Mouse (Mus musculus) liver, embryonic 14.5 days (tissue): ENCODE measurements at regions not wholly inside any gene's neighbourhood (a gene's known extent, or its start where the extent isn't known, plus 50 kb on each side); places are given as distances from the start of the nearest gene placed in this dataset.
"Not testable (repeated sequence)": the region's sequence is repeated elsewhere in the genome, so short reads cannot be mapped to it uniquely, and the experiment has no call there.

Experiments used
- ATAC-seq: fragments of 200-750 bp; cut with Nextera tagmentation; 2 replicates; pipeline ENCODE4 v1.8.0; 2017; ENCODE audit warnings: moderate number of reproducible peaks, mild to moderate bottlenecking, moderate library complexity; ENCODE audit not compliant: insufficient read depth
- DNase-seq, 3 experiments: peaks; one replicate each; pipeline ENCODE4 v3.0.0-alpha.2; 2012 to 2013; ENCODE audit warnings: low read depth in 3 of 3, low spot score in 3 of 3
- H3K27ac ChIP-seq: fragments of 300-500 bp; sonication (generic); 2 replicates; pipeline ENCODE4 v1.5.1; 2014; ENCODE audit warnings: moderate library complexity, mild to moderate bottlenecking, control low read depth, inconsistent platforms
- H3K27me3 ChIP-seq: fragments of 300-500 bp; sonication (generic); 2 replicates; pipeline ENCODE4 v1.6.1; 2014; ENCODE audit warnings: mild to moderate bottlenecking, low read length, moderate library complexity; ENCODE audit not compliant: control insufficient read depth, insufficient read depth
- H3K36me3 ChIP-seq: fragments of 300-500 bp; sonication (generic); replicated peaks from 2 replicates; pipeline ENCODE4 v1.6.1; 2014; ENCODE audit warnings: low read depth; ENCODE audit not compliant: control insufficient read depth, insufficient read depth
- H3K4me1 ChIP-seq, 2 experiments: fragments of 200-500 bp in 1 of 2; fragments of 300-500 bp in 1 of 2; sonication (generic) in 1 of 2; replicated peaks; 2 replicates each; pipeline ENCODE4 v1.6.1; 2012 to 2014; ENCODE audit warnings: antibody characterized with exemption in 1 of 2, inconsistent platforms in 1 of 2, low read length in 1 of 2; ENCODE audit not compliant: control insufficient read depth in 2 of 2, insufficient read depth in 2 of 2
- H3K4me2 ChIP-seq: fragments of 300-500 bp; sonication (generic); 2 replicates; pipeline ENCODE4 v1.6.1; 2014; ENCODE audit warnings: low read depth, mild to moderate bottlenecking, control low read depth, moderate library complexity
- H3K4me3 ChIP-seq, 2 experiments: fragments of 200-500 bp in 1 of 2; fragments of 300-500 bp in 1 of 2; sonication (generic) in 1 of 2; 2 replicates each; pipeline ENCODE4 v1.5.1; 2012 to 2014; ENCODE audit warnings: low read depth in 2 of 2, low read length in 2 of 2, mild to moderate bottlenecking in 2 of 2, control low read depth in 1 of 2, inconsistent platforms in 1 of 2, moderate library complexity in 1 of 2; ENCODE audit not compliant: insufficient read depth in 1 of 2
- H3K9ac ChIP-seq: fragments of 300-500 bp; sonication (generic); replicated peaks from 2 replicates; pipeline ENCODE4 v1.6.1; 2014; ENCODE audit warnings: mild to moderate bottlenecking, control low read depth, moderate library complexity
- H3K9me3 ChIP-seq: fragments of 300-500 bp; sonication (generic); 2 replicates; pipeline ENCODE4 v1.6.1; 2016; ENCODE audit warnings: low read length, mixed read lengths; ENCODE audit not compliant: control insufficient read depth
- CTCF ChIP-seq: IDR thresholded peaks from 2 replicates; pipeline ENCODE4 v1.5.1; 2016; ENCODE audit warnings: antibody characterized with exemption, low read depth, control low read depth
- WGBS: fragments of 180-500 bp; shearing (Covaris S2); extraction: QIAGEN DNeasy Blood & Tissue Kit; methylation state at CpG from one replicate; pipeline ENCODE4 v1.1.7; 2014; ENCODE audit not compliant: insufficient replicate concordance; 5-methylcytosine and 5-hydroxymethylcytosine counted together

DNA sequence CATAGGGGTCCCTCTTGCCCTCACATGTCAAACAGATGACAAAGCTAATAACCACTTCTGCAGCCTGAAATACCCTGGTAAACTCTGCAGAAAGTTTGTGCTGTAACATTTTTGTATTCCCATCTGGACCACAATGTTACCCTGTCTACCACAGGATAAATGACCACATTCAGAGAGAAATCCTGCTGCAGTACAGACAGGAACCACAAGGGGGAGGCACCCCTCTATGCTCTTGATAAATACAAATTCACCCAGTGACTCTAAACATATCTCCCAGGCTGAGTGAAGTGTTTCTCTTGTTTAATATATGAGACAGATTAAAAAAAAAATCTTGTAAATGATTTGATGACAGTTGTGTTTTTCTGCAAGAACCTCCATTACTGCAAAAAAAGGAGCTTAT is 853.6 kb upstream of the Olfr1507 start:
- not testable (repeated sequence) for H3K9me3 ChIP-seq, H3K27me3 ChIP-seq, H3K4me3 ChIP-seq, H3K4me2 ChIP-seq, H3K4me1 ChIP-seq, H3K27ac ChIP-seq, H3K9ac ChIP-seq, ATAC-seq, DNase-seq, H3K36me3 ChIP-seq
- TF ChIP-seq CTCF, result peak; percentile 55; the same call in 1 of the 2 replicates

DNA sequence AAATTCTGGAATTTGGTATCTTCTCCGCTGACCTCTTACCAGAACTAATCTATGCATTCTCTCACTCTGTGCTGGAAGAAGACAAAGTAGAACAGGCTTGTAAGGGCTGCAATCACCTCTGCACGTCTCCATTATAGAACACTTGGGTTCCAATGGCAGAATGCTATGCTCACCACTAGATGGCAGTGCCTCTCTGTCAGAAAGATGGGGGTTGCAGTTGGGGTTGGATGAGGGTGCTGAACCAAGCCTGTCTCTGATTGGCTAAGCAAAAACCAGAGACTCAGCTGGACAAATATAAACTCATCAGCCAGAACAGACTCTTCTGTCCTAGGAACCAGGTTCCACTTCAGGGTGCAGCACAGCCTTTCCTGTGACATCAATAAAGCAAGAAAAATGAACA is 850.0 kb upstream of the Olfr1507 start:
- not testable (repeated sequence) for DNase-seq, H3K9ac ChIP-seq, H3K27ac ChIP-seq, H3K27me3 ChIP-seq, H3K4me1 ChIP-seq, H3K4me3 ChIP-seq, H3K4me2 ChIP-seq, H3K36me3 ChIP-seq, H3K9me3 ChIP-seq
- peak; percentile 77 for TF ChIP-seq CTCF
- WGBS, result 19% methylated on average over 2 of the region's 2 CpGs
- peak; percentile 61 for ATAC-seq

DNA sequence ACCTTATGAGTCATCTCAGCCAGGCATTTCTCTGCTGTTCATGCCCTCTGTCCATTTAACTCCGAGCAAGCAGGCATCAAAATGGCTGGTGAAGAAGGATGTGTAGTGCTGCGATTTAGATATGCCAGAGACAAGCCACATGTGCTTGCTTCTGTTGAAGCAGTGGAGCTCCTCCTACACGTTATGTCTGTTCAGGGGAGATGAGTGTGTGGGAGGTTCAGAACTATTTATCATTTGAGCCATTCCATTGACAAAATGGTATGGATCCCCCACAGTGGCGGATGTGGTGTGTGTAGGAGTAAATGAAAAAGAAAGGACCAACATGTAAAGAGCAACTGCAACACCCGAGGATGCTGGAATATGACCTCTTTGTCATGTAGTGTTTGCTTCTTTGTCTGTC is 848.3 kb upstream of the Olfr1507 start:
- H3K4me1 ChIP-seq, DNase-seq, H3K27ac ChIP-seq, H3K36me3 ChIP-seq, H3K9me3 ChIP-seq, H3K4me3 ChIP-seq, H3K27me3 ChIP-seq, H3K9ac ChIP-seq, ATAC-seq, H3K4me2 ChIP-seq: not testable (repeated sequence)
- 44% methylated on average over 5 of the region's 5 CpGs for WGBS

DNA sequence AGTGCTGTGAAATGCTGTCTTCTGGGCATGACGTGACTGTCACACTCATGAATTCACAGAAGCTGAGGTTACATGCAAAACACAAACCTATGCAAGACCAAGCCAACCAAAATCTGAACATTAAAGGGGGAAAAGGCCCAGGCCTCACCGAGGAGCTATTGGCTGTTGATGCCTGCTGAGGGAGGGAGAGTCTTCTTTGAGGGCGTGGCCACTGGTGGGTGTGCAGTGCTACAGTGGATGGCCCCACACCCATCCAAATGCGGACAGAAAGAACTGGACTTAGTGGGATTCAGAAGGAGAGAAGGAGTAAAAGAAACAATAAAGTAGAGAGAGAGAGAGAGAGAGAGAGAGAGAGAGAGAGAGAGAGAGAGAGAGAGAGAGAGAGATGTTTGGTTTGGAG is 843.6 kb upstream of the Olfr1507 start:
- not testable (repeated sequence) for H3K36me3 ChIP-seq, H3K27ac ChIP-seq, H3K4me1 ChIP-seq, H3K9ac ChIP-seq, H3K4me3 ChIP-seq, DNase-seq, H3K4me2 ChIP-seq, H3K27me3 ChIP-seq, H3K9me3 ChIP-seq, ATAC-seq
- 0% methylated on average over 1 of the region's 4 CpGs for WGBS

DNA sequence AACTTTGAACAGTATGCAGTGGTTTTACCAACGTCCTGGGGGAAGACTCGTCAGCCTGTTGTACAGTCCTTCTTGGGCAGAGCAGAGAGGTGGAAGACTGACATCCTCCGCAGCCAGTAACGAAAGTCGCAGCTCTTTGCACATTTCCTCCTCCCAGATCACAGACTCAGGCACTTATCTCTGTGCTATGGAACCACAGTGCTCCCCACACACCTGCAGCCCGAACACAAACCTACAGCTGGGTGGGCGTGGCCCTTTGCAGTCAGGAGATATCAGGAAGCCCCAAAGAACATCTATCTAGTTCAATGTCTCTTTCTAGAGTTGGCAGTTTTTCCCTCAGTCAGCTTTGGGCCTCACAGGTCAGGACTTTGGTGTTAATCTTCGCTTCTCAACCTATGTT is 841.9 kb upstream of the Olfr1507 start:
- not testable (repeated sequence) for H3K27ac ChIP-seq, H3K27me3 ChIP-seq, H3K4me1 ChIP-seq, H3K36me3 ChIP-seq, DNase-seq, H3K9ac ChIP-seq, H3K9me3 ChIP-seq
- Histone ChIP-seq H3K4me3 (0 out of 4 replicates have a peak overlapping the region, but pooled peaks of 1 of the 2 experiments have one; percentile 30), H3K4me2 (peak overlapping the region; percentile 39; the same call in 1 of the 2 replicates)
- ATAC-seq, result peak; percentile 82
- WGBS, result no CpG with 5 or more reads among the region's 8 CpGs

DNA sequence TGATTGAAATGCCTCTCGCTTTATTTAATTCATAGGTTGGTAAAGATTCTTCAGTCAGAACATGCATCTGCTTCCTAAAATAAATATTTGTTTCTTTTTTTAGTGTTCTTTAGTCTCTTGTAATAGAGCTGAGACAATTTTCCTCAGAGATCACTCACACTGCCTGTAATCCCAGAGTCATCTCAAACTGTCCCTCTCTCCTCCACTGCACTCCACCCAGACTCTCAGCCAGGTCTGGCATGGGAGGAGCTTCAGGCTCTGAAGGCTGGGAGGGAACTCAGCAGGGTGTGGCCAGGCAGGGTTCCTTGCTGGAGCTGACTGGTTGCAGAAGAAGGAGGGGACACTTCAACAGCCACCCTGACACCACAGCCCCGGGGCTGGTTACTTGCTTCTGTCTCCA is 841.2 kb upstream of the Olfr1507 start:
- not testable (repeated sequence) for H3K9ac ChIP-seq, H3K36me3 ChIP-seq, H3K4me2 ChIP-seq, H3K27me3 ChIP-seq, H3K4me3 ChIP-seq, H3K27ac ChIP-seq, H3K4me1 ChIP-seq, DNase-seq, H3K9me3 ChIP-seq
- 0% methylated on average over 1 of the region's 2 CpGs for WGBS
- peak; percentile 76 for ATAC-seq

DNA sequence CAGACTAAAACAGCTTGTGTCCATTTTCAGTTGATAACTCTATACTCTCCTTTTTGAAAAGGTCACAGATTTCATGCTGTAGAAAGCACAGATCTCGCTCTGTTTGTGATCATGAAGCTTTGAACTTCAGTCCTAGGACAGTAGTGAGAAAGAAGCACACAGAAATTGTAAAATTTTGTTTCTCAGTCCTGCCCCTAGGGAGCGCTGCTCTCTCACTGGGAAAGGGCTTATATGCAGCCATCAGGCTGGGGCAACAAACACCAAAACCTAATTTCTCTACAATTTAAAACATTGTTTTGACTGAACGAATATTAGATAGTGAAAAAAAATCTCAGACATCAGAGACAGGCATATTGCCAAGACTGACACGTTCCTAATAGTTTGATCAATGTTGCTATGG is 838.9 kb upstream of the Olfr1507 start:
- H3K4me2 ChIP-seq, H3K27me3 ChIP-seq, H3K9me3 ChIP-seq, DNase-seq, ATAC-seq, H3K9ac ChIP-seq, H3K4me1 ChIP-seq, H3K27ac ChIP-seq, H3K4me3 ChIP-seq, H3K36me3 ChIP-seq: not testable (repeated sequence)
- no CpG with 5 or more reads among the region's 4 CpGs for WGBS

DNA sequence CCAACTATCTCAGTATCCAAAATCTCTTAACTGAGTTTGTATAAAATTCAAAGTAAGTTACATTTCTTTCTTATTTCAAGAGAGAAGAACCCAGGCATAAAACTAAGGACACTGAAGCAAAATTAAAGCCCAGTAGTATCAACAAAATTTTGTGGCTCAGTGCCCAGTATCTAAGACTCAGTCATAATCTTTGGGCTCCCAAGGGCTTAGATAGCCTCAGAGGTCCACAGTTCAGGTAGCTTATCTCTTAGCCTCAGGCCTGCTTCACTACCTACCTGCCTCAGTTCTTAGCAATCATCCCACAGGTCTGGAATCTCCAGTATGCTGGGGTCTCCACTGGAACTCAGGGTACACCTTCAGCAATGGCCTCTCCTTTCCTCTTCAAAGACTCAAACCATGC is 835.6 kb upstream of the Olfr1507 start:
- not testable (repeated sequence) for H3K9me3 ChIP-seq, H3K36me3 ChIP-seq, ATAC-seq, H3K4me1 ChIP-seq, DNase-seq, H3K4me2 ChIP-seq, H3K27me3 ChIP-seq, H3K4me3 ChIP-seq, H3K9ac ChIP-seq, H3K27ac ChIP-seq
